Mouse (Mus musculus) lung, embryonic 15.5 days (tissue): ENCODE results near the gene H13. TPM values are rescaled to one million over a fixed set of nuclear protein-coding genes. Genes with fewer than 3 reads are reported as not detected.
A peak's percentile ranks its signal among the peaks of the same experiment; 100 is the strongest.

ENCODE experiments used
- ATAC-seq: fragments of 200-750 bp; cut with Nextera tagmentation; 2 replicates; pipeline ENCODE4 v1.8.0; 2017; ENCODE audit warnings: moderate number of reproducible peaks, borderline replicate concordance; ENCODE audit not compliant: low FRiP score, low TSS enrichment; ENCODE audit errors: extremely low read depth
- H3K27ac ChIP-seq: fragments of 300-500 bp; sonication (generic); 2 replicates; pipeline ENCODE4 v1.5.1; 2015; ENCODE audit warnings: moderate library complexity, mild to moderate bottlenecking, inconsistent platforms
- H3K27me3 ChIP-seq: fragments of 300-500 bp; sonication (generic); 2 replicates; pipeline ENCODE4 v1.6.1; 2015; ENCODE audit warnings: inconsistent platforms
- H3K36me3 ChIP-seq: fragments of 300-500 bp; sonication (generic); 2 replicates; pipeline ENCODE4 v1.6.1; 2015; ENCODE audit warnings: inconsistent platforms
- H3K4me1 ChIP-seq: fragments of 300-500 bp; sonication (generic); 2 replicates; pipeline ENCODE4 v1.6.1; 2015; ENCODE audit warnings: inconsistent platforms
- H3K4me2 ChIP-seq: fragments of 300-500 bp; sonication (generic); 2 replicates; pipeline ENCODE4 v1.6.1; 2015; ENCODE audit warnings: inconsistent platforms, mild to moderate bottlenecking, moderate library complexity
- H3K4me3 ChIP-seq: fragments of 300-500 bp; sonication (generic); 2 replicates; pipeline ENCODE4 v1.5.1; 2015; ENCODE audit warnings: mild to moderate bottlenecking, inconsistent platforms
- H3K9ac ChIP-seq: fragments of 300-500 bp; sonication (generic); 2 replicates; pipeline ENCODE4 v1.6.1; 2015; ENCODE audit warnings: inconsistent platforms
- H3K9me3 ChIP-seq: fragments of 300-500 bp; sonication (generic); 2 replicates; pipeline ENCODE4 v1.6.1; 2016; ENCODE audit warnings: inconsistent platforms
- WGBS: fragments of 180-500 bp; shearing (Covaris S2); methylation state at CpG from one replicate; pipeline ENCODE4 v1.1.7; 2015; 5-methylcytosine and 5-hydroxymethylcytosine counted together
- polyA plus RNA-seq: library from polyadenylated mRNA; unstranded; fragments of >200 nt; fragmentation: Nextera tagmentation; extraction: Ambion mirVana; gene quantifications from 2 replicates; pipeline ENCODE4 v1.2.1, GENCODE M21; 2015

H13 gene
- polyA plus RNA-seq, 1 experiment from 2014 or later, result 104 TPM

GRCm38 (mm10) chr2:152737306-152738221 lies 68.3 kb downstream of the H13 start:
- Histone ChIP-seq H3K4me2 (peak overlapping the region; percentile 80), H3K4me1 (peaks cover 73% of the 10 kb centered on the region), H3K4me3 (peak overlapping the region; percentile 56), H3K9me3 (no peaks in the 10 kb centered on the region), H3K27me3 (no peaks in the 10 kb centered on the region), H3K27ac (peak overlapping the region; percentile 96), H3K9ac (peak overlapping the region; percentile 72), H3K36me3 (no peaks in the 10 kb centered on the region)
- no peak for ATAC-seq
- WGBS, result 9% methylated on average over 10 of the region's 10 CpGs

- no peaks in the 10 kb centered on the region for H3K36me3 ChIP-seq
- peak overlapping the region; percentile 56 for H3K4me3 ChIP-seq
- WGBS, result 41% methylated on average over 2 of the region's 2 CpGs
- peak overlapping the region; percentile 80 for H3K4me2 ChIP-seq
- no peaks in the 10 kb centered on the region for H3K27me3 ChIP-seq
- peak overlapping the region; percentile 96 for H3K27ac ChIP-seq
- H3K4me1 ChIP-seq, result peaks cover 65% of the 10 kb centered on the region
- peak overlapping the region; percentile 72 for H3K9ac ChIP-seq
- ATAC-seq, result no peak
- H3K9me3 ChIP-seq, result no peaks in the 10 kb centered on the region
Measured at GRCm38 (mm10) chr2:152738341-152738740, 69.1 kb downstream of the H13 start.

GRCm38 (mm10) chr2:152739031-152739841 lies 70.0 kb downstream of the H13 start:
- Histone ChIP-seq H3K27ac (peak overlapping the region; percentile 96), H3K9ac (peak overlapping the region; percentile 72), H3K27me3 (no peaks in the 10 kb centered on the region), H3K4me3 (peak overlapping the region; percentile 56), H3K4me2 (peak overlapping the region; percentile 80), H3K9me3 (no peaks in the 10 kb centered on the region), H3K4me1 (peaks cover 56% of the 10 kb centered on the region), H3K36me3 (no peaks in the 10 kb centered on the region)
- 2% methylated on average over 35 of the region's 36 CpGs for WGBS
- peak; percentile 65 for ATAC-seq

GRCm38 (mm10) chr2:152739842-152740260 lies 70.6 kb downstream of the H13 start:
- peaks cover 50% of the 10 kb centered on the region for H3K4me1 ChIP-seq
- H3K9ac ChIP-seq, result no peak overlapping the region
- peak overlapping the region; percentile 56; the same call in 1 of the 2 replicates for H3K4me3 ChIP-seq
- no peaks in the 10 kb centered on the region for H3K27me3 ChIP-seq
- H3K27ac ChIP-seq, result peak overlapping the region; percentile 96
- H3K36me3 ChIP-seq, result no peaks in the 10 kb centered on the region
- H3K9me3 ChIP-seq, result no peaks in the 10 kb centered on the region
- H3K4me2 ChIP-seq, result peak overlapping the region; percentile 80
- peak; percentile 33; the same call in 1 of the 2 replicates for ATAC-seq
- 6% methylated on average over 3 of the region's 3 CpGs for WGBS

- no peaks in the 10 kb centered on the region for H3K27me3 ChIP-seq
- peak overlapping the region; percentile 96 for H3K27ac ChIP-seq
- H3K4me2 ChIP-seq, result no peak overlapping the region
- H3K9ac ChIP-seq, result no peak overlapping the region
- 64% methylated on average over 5 of the region's 5 CpGs for WGBS
- ATAC-seq, result no peak
- no peaks in the 10 kb centered on the region for H3K9me3 ChIP-seq
- no peaks in the 10 kb centered on the region for H3K36me3 ChIP-seq
- peaks cover 50% of the 10 kb centered on the region for H3K4me1 ChIP-seq
- H3K4me3 ChIP-seq, result no peak overlapping the region
Measured at GRCm38 (mm10) chr2:152740490-152740889, 71.2 kb downstream of the H13 start.

- H3K4me2 ChIP-seq, result peak overlapping the region; percentile 40
- peak; percentile 41 for ATAC-seq
- H3K27ac ChIP-seq, result peak overlapping the region; percentile 96
- H3K36me3 ChIP-seq, result no peaks in the 10 kb centered on the region
- H3K4me1 ChIP-seq, result peaks cover 50% of the 10 kb centered on the region
- H3K9me3 ChIP-seq, result no peaks in the 10 kb centered on the region
- WGBS, result 18% methylated on average over 14 of the region's 14 CpGs
- H3K4me3 ChIP-seq, result peak overlapping the region; percentile 10; the same call in 1 of the 2 replicates
- H3K27me3 ChIP-seq, result no peaks in the 10 kb centered on the region
- 0 out of 2 replicates have a peak overlapping the region, but pooled peaks have one; percentile 5 for H3K9ac ChIP-seq
Measured at GRCm38 (mm10) chr2:152741153-152742041, 72.1 kb downstream of the H13 start.

- Histone ChIP-seq H3K9ac (0 out of 2 replicates have a peak overlapping the region, but pooled peaks have one; percentile 5), H3K4me1 (peaks cover 49% of the 10 kb centered on the region), H3K27ac (peak overlapping the region; percentile 96), H3K27me3 (no peaks in the 10 kb centered on the region), H3K4me2 (peak overlapping the region; percentile 40; the same call in 1 of the 2 replicates), H3K9me3 (no peaks in the 10 kb centered on the region), H3K36me3 (no peaks in the 10 kb centered on the region), H3K4me3 (no peak overlapping the region)
- ATAC-seq, result peak; percentile 25; the same call in 1 of the 2 replicates
- 34% methylated on average over 10 of the region's 10 CpGs for WGBS
Measured at GRCm38 (mm10) chr2:152742435-152742834, 73.2 kb downstream of the H13 start.

- peak within 1 kb of the TSS; percentile 30 for H3K9ac ChIP-seq
- peak; percentile 64; the same call in 1 of the 2 replicates for ATAC-seq
- WGBS, result 4% methylated on average over 30 of the region's 30 CpGs
Measured at GRCm38 (mm10) chr2:152753944-152754711, 84.9 kb downstream of the H13 start, which contains the start of gene Cox4i2. Cox4i2 (plus strand) TSS chr2:152754173.

GRCm38 (mm10) chr2:152756474-152757393 lies 87.5 kb downstream of the H13 start:
- Histone ChIP-seq H3K4me3 (no peak overlapping the region), H3K9me3 (no peaks in the 10 kb centered on the region), H3K9ac (no peak overlapping the region), H3K4me2 (no peak overlapping the region), H3K36me3 (no peaks in the 10 kb centered on the region), H3K4me1 (peaks cover 31% of the 10 kb centered on the region), H3K27ac (no peak overlapping the region), H3K27me3 (no peaks in the 10 kb centered on the region)
- 66% methylated on average over 17 of the region's 17 CpGs for WGBS
- ATAC-seq, result no peak

More at GRCm38 (mm10) chr2:152753944-152754711, 84.9 kb downstream of the H13 start, which contains the start of gene Cox4i2:
- Histone ChIP-seq H3K36me3 (no peaks in the 10 kb centered on the region), H3K27ac (no peak within 1 kb of the TSS), H3K27me3 (no peaks in the 10 kb centered on the region), H3K9me3 (no peaks in the 10 kb centered on the region), H3K4me3 (peak within 1 kb of the TSS; percentile 35), H3K4me2 (peak within 1 kb of the TSS; percentile 60), H3K4me1 (peaks cover 31% of the 10 kb centered on the region)
